Mouse (Mus musculus) v-Abl transformed pro-B cells (cell line): ENCODE results near the gene Mllt10.

Source experiments
- in situ Hi-C, 2 experiments: fragments of 400-800 bp; cut with MboI; formaldehyde crosslinking; loops; one replicate each; pipeline ENCODE4 v1.15.1; 2025; ENCODE audit not compliant: unreplicated experiment in 2 of 2

The Mllt10 gene

DNA sequence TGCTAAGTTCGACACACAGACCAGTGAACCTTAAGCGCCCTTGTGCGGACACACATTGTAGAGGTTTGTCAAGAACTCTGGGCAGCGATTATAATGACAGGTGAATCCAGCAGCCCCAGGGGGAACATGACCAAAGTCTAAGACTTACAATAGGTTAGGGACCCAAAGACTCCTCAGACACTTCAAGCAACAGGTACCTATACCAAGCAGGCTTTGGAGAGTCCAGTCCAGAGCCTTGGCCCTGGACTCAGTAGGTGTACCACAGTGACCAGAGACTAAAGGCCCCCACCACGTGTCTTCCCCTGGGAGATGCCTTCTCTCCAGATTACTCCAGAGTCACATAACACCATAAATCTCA lies 22.5 kb upstream of the Mllt10 start:
- in situ Hi-C loops: loop anchor here in 1 of 2 experiments (25.0 kb wide), 1 partner anchor 330 kb away; no protein-coding TSS in a partner anchor

DNA sequence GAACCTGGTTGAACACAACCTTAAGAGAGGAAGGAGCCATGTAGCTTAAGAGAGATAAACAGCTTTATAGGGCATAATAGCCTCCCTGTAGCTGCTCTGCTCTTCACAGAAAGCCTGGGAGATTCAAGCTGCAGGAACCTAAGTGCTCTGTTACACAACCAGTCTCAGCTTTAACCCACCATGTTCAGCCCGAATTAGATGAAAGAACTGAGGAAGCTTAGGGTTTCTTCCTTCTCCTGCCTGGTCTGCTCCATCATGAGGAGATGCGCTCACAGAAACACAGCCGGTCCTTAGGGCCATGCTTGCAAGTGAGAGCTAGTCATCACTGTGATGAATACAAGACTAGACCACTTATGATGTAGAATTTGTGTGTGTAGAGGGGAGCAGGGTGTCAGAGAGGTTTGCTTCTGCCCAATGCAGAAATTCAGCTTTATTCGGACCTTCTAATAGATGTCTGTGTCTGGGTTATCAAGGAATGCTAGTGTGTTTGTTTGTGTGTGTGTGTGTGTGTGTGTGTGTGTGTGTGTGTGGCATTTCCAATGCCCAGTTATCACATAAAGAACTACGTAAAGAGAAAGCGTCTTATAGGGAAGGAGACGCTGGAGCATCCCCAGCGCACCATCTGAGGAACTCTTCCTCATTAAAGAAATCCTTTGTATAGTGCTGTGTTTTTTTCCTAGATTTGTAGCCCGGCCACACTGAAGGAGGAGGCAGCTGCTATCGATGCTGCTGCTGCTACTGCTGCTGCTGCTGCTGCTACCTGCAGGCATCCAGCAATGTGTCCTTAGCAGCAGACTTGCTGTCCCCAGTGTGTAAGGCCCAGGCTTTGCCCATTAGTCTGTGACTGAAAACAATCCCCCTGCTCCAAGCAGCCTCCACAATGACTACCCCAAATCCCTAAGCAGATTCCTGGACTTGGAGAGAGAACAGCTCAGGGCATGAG lies 21.6 kb upstream of the Mllt10 start:
- in situ Hi-C loops: loop anchor here in 1 of 2 experiments (25.0 kb wide), 1 partner anchor 329 kb away; no protein-coding TSS in a partner anchor

DNA sequence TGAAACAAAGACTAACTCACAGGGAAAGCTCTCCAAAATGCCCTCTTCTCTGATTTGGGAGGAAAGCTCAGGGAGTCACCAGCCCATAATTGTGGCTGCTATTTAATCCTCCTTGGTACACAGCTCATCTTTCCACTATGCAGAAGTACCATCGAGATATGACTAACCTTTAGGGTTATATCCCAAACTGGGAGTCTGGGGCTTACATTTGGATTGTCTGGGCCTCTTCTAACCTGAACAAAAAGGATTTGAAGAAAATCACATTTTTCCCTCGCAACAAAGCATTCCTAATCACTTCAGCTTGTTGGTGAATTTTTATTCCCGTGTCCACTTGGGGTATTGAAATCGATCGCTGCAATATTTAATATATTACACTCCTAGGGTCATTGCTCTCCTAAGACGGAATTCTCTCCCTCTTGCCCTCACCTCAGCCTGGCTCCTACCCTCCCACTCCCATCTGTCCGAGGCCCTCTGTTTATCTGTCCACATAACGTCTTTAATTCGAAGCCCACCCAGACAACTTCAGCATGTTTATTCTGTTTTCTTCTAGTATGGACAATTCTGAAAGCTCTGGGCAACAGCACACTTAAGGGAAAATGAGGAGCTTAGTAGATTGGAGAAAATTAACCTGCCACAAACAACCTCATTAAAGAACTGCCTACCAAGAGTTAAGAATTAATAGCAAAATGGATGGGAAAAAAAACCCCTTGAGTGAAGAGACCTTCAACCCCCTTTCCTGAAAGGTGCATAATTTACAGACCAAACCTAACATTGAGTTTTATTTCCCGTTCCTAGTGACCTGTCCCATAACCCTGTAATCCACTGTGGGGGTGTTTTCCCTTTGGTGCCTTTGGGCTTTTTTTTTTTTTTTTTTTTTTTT lies 20.4 kb upstream of the Mllt10 start:
- in situ Hi-C loops: loop anchor here in 1 of 2 experiments (25.0 kb wide), 1 partner anchor 328 kb away; no protein-coding TSS in a partner anchor

DNA sequence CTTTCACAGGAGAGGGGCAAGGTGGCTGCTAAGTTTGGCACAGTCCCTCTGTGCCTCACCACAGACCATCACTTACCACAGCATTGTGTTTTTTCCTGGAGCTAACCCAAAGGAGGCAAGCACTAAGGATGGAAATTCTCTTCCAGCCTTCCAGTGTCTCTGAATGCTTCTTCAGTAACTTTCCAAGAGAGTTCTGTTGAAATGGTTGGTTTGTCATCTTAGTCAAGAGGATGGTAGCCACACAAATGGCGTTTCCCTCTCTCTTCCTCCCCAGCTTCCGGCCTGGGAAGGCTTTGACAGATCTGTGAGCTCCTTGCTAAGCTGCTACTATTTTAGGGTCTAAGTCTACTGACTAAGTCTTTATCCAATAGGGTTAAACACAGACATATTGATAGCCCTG lies 17.5 kb upstream of the Mllt10 start, which contains the start of gene A930004D18Rik:
Gene A930004D18Rik, minus strand, starts transcription at position 247 of the 400 bp plus-strand sequence.
- in situ Hi-C loops: loop anchor here in 1 of 2 experiments (25.0 kb wide), 1 partner anchor 325 kb away; no protein-coding TSS in a partner anchor

DNA sequence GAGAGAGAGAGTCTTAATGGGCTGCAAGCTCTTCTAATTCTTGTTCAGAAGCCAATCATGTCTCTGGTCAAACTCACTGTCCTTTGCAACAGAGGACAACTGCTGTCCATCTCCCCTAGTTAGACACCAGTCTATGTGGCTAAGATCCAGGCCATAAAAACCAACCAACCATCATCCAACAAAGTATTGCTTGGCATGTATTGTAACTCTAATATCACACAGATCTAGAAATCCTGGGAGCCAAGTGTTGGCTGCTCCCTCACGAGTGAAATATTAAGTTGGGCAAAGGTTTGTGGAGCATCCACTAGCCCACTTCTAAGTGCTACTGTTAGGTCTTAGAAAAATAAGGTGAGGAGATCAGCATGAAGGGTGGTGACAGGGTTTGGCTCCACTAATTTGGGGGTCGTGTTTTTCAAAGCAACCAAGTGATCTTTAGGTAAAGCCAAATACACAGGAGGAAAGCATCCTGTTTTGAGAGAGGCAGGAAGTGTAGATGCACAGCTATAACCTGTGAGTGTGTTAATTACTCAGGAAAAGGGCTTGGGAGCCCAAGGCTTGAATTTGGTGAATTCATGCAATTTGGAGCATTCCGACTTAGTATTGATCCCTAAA lies 16.8 kb upstream of the Mllt10 start:
- in situ Hi-C loops: loop anchor here in 1 of 2 experiments (25.0 kb wide), 1 partner anchor 324 kb away; no protein-coding TSS in a partner anchor

DNA sequence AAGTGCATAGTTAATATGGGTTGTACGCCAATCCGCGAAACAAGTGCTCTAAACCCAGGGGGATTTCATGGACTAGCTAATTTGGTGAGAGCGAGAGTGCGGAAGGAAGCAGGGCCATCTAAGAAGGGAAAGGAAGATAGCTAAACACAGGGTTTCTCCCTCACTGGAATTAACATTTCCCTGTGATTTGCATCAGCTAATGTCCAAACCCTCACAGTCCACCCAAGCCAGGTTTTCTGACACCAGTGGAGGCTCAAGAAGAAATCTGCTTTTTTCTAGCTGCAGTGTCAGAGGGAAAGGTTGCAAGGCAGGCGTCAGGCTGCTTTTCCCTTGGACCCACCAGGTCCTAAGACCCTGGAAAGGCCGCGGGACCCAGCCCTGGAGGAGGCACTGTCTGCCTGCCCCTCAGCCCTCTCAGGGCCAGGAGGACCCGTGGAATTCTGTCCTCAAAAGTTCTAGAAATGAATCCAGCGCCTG lies 16.1 kb upstream of the Mllt10 start:
- in situ Hi-C loops: loop anchor here in 1 of 2 experiments (25.0 kb wide), 1 partner anchor 323 kb away; no protein-coding TSS in a partner anchor

DNA sequence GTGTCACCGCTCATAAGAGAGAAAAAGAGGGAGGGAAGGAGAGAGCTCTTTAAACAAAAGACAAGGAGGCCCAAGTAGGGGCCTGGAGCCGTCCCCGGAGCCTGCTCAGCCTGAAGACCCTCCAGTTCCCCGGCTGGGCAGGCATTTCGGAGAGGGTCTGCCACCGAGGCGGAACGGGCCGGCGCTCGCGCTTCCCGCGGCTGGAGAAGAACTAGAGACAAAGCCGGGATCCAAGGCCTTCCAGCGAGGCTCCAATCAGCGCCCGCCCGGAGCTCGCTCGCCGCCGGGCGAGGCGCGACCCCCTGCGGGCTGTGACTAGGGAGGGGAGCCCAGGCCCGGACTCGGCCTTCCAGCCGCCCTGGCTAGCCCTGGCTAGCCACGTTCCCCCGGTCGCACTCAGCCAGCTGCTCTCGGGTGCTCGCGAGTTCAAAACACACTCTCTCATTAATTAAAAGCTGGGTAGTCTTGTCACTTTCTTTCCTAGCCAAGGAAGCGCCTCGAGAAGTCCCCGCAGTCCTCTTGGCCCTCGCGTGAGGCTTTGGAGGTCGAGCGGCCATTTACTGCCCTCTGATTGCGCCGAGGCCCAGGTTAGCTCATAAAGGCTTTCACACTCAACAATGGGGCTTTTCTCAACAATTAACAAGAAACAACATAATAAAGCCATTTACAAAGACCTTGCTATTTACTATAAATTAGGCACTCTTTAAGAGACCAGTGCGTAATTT lies 15.3 kb upstream of the Mllt10 start:
- in situ Hi-C loops: loop anchor here in 1 of 2 experiments (25.0 kb wide), 1 partner anchor 323 kb away; no protein-coding TSS in a partner anchor

DNA sequence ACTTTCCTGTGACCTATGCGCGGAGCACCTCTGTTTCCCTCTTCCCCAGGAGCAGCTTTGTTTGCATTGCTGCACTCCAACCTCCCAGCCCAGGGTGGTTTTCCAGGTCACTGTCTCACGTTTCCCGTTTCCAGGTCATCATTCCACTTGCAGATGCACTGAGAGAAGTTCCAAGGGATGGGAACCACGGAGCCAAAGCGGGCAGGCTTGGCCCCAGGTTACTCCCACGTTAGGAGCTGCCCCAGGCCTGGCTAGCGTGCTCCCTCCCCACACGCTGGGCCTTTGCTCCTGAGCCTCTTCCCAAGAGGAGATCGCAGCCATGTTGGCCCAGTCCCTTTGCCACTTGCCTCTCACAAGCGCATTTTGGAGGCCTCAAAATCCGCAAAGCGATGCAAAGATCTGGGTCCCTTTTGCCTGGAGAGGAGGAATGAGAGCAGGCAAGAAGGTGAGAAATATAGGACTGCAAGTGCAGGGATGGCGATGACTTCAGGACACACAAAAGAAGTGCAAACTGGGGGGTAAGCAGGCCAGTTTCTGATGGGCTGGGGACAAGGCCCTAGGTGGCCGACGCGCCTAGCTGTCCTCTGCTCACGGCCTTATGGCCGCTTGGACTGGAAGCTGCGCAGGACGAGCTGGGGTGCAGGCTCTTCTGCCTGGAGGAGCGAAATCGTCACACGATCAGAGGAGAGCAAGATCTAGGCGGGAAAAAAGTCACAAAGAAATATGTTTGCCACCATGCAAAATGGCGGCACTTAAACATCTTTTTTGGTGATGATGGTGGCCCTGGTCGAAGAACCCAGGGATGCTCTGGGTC lies 14.5 kb upstream of the Mllt10 start:
- in situ Hi-C loops: loop anchor here in 1 of 2 experiments (25.0 kb wide), 1 partner anchor 322 kb away; no protein-coding TSS in a partner anchor

DNA sequence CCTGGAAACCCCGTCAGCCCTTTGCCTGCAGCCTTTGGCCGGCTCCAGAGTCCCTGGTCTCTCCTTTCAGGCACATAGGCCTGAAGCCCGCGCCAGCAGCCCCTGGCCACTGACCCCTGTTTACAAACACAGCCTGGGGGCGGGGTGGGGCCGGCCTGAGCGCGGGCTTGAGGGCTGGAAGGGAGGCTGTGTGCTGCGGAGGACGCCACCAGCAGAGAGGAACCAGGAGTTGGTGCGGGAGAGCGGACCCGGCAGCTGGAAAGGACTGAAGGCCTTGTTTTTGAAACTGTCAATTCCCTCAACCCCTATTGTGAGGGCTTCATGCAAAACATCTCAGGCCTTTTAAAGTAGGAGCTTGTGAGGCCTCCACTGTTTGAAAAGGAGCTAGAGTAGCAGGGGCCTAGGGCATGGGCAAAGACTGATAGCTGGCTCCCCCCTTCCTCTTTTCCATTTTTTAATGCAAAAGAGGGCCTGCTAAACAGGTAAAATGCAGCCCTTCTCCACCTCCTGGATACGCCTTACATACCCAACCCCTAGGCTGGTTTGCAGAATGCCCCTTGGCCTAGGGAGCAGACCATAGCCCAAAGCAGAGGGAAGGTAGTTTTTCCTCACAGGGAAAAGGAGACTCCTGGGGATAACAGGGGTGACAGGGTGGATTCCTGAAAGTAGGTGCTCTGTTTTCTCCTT lies 13.7 kb upstream of the Mllt10 start:
- in situ Hi-C loops: loop anchor here in 1 of 2 experiments (25.0 kb wide), 1 partner anchor 321 kb away; no protein-coding TSS in a partner anchor

DNA sequence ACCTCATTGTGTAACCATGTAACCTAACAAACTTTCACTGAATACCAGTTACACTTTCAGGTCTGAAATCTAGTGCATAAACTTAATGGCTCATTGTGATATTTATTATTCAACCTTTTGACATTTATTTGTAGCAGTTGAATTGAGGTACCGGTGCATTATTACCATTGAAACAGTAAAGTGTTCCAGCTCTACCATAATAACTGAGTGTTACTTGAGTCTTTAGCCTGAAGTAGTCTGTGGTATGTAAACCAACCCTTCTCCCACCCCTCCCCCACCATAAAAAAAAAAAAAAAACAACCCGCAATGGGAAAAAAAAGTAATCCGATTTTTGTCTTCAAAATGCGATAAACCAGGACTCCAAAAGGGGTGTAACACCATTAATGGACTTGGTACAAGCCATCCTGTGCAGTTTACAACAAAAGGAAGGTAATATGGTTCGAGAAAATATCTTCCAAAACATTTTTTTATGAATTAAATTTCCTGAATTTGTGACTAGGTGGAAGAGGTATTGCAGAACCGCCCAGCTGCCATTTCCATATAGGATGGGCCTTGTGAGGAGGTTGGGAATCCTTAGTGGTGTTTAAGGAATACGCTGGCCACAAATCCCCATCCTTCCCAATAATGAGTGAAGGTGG lies 9.8 kb upstream of the Mllt10 start:
- in situ Hi-C loops: loop anchor here in 1 of 2 experiments (5.0 to 25.0 kb wide), 2 partner anchors 52 to 317 kb away; no protein-coding TSS in a partner anchor

DNA sequence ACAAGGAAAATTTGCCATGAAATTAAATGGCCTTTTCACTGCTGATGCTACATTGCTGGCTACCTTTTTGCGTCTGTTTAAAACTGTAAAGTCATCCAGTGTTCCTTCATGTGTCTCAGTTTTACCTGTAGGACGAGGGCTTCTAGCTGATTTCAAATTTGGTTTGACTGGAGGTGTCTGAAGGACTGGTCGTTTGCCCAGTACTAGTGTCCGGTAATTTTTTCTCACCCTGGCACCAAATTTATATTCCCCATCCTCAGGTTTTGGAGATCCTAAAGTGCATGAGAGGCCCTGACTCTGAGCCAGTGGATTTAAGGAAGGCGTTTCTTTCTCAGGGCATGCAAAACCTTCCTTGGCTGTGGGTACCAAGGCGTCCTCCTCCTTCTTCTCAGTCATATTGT lies 9.3 kb upstream of the Mllt10 start:
- in situ Hi-C loops: loop anchor here in 1 of 2 experiments (5.0 to 25.0 kb wide), 2 partner anchors 52 to 317 kb away; no protein-coding TSS in a partner anchor

DNA sequence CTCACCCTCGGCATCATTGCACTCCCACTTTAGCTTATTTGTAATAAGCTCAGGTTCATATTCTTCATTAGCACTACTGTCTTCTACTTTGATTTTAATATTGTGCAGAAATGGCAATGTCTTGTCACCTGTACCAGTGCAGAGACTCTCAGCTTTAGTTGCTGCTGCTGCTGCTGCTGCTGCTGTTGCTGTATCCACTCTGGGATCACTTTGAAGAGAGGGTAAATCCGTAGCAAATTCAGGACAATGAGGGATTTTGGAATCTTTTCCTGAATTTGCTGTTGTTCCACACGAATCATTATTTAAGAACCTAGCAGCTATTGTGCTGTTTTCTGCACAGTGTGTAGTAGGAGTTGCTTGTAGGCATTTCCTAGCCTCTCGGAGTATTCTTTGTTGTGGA lies 8.9 kb upstream of the Mllt10 start:
- in situ Hi-C loops: loop anchor here in 1 of 2 experiments (5.0 to 25.0 kb wide), 2 partner anchors 51 to 316 kb away; no protein-coding TSS in a partner anchor

DNA sequence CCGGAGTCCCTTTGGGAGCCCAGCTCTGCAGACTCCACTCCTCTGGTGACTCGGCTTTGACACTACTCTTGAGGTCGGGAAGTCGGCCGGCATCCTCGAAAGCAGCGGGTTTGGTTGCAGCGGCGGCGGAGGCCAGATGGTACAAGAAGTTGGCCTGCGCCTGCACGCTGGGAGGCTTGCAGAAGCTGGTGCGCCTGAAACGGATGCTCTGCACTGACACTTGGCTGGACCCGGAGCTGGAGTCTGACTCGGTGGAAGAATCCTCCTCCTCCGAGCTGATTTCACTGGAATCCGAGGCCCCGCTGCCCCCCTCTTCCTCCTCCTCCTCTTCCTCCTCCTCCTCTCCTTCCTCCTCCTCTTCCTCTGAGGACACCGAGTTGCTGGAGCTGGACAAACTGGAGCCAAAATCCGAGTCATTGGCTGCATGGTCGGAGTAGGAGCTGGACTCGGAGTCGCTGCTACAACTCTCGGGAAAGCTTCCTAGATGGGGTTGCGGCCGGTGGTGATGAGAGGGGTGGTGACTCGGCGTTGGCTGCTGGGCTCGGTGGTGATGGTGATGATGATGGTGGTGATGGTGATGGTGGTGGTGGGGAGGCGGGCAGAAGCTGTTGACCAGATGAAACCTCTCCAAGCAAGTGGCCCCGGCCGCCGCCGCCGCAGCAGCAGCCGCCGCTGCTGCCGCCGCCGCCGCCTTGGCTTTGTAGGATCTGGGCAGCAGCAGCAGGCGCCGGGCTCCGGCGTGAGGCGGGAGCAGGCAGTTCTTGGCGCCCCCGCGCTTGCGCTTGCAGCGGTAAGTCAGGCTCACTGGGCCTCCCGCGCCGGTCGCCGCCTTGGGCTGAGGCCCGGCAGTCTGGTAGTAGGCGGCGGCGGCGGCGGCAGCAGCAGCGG lies 8.0 kb upstream of the Mllt10 start:
- in situ Hi-C loops: loop anchor here in 1 of 2 experiments (5.0 to 25.0 kb wide), 2 partner anchors 50 to 315 kb away; no protein-coding TSS in a partner anchor

DNA sequence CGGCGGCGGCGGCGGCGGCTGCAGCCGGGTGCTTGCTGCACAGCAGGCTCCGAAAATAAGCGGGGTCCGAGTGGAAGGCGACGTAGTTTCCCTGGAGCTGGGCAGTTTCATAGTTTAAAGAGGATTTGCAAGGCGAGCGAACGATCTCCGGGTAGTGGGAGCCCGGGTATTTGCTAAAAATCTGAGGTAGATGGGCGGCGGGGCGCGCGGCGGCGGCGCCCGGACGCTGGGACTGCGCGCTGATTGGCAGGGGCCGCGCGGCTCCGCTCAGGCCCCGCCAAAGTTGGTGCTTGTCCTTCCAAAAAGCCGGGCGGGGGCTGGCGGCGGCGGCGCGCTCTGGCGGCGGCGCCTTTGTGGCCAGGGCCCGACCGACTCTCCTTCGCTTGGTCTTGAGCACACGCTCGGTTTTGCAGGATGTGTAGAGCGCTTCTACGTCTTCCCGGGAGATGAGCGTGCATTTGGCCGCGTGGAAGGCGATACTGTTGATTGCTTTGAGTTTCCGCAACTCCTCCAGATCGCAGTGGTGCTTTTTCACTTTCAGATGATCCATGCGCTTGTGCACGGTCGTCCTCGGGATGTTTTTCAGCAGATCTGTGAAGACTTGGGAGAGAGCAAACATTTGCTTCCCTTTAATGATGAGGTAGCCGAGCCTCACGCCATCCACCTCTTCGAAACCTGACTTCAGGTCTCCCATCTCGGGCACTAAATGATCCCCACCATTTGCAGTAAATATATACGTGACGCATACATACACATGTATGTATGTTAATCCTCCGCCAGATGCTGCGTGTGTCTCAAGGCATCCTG lies 7.2 kb upstream of the Mllt10 start:
- in situ Hi-C loops: loop anchor here in 1 of 2 experiments (5.0 to 25.0 kb wide), 2 partner anchors 49 to 314 kb away; no protein-coding TSS in a partner anchor
